Mouse (Mus musculus) intestine, embryonic 16.5 days (tissue): ENCODE data around the gene Zcrb1. TPM values are rescaled to one million over a fixed set of nuclear protein-coding genes. Genes with fewer than 3 reads are reported as not detected.

ENCODE experiments used
- ATAC-seq: fragments of 200-750 bp; cut with Nextera tagmentation; 2 replicates; pipeline ENCODE4 v1.8.0; 2017; ENCODE audit warnings: moderate TSS enrichment, moderate library complexity
- H3K27ac ChIP-seq: fragments of 300-500 bp; sonication (generic); 2 replicates; pipeline ENCODE4 v1.5.1; 2014; ENCODE audit warnings: mild to moderate bottlenecking, low read length
- H3K27me3 ChIP-seq: fragments of 300-500 bp; sonication (generic); replicated peaks from 2 replicates; pipeline ENCODE4 v1.6.1; 2014; ENCODE audit warnings: low read length, control low read depth, mixed read lengths; ENCODE audit not compliant: control insufficient read depth, insufficient read depth
- H3K36me3 ChIP-seq: fragments of 300-500 bp; sonication (generic); 2 replicates; pipeline ENCODE4 v1.6.1; 2014; ENCODE audit warnings: low read length, control low read depth; ENCODE audit not compliant: control insufficient read depth, insufficient read depth
- H3K4me1 ChIP-seq: fragments of 300-500 bp; sonication (generic); 2 replicates; pipeline ENCODE4 v1.6.1; 2014; ENCODE audit warnings: low read length, control low read depth, mixed read lengths; ENCODE audit not compliant: control insufficient read depth, insufficient read depth
- H3K4me2 ChIP-seq: fragments of 300-500 bp; sonication (generic); 2 replicates; pipeline ENCODE4 v1.6.1; 2014; ENCODE audit warnings: low read depth, low read length, control low read depth
- H3K4me3 ChIP-seq: fragments of 300-500 bp; sonication (generic); 2 replicates; pipeline ENCODE4 v1.5.1; 2014; ENCODE audit warnings: mild to moderate bottlenecking, low read length
- H3K9ac ChIP-seq: fragments of 300-500 bp; sonication (generic); 2 replicates; pipeline ENCODE4 v1.6.1; 2014; ENCODE audit warnings: low read depth, low read length
- H3K9me3 ChIP-seq: fragments of 300-500 bp; sonication (generic); 2 replicates; pipeline ENCODE4 v1.6.1; 2016; ENCODE audit warnings: low read length, control low read depth; ENCODE audit not compliant: control insufficient read depth
- WGBS: fragments of 180-500 bp; shearing (Covaris S2); extraction: QIAGEN DNeasy Blood & Tissue Kit; methylation state at CpG from one replicate; pipeline ENCODE4 v1.1.7; 2014; 5-methylcytosine and 5-hydroxymethylcytosine counted together
- polyA plus RNA-seq: library from polyadenylated mRNA; unstranded; fragments of >200 nt; fragmentation: Nextera tagmentation; extraction: Ambion mirVana; gene quantifications from 2 replicates; pipeline ENCODE4 v1.2.1, GENCODE M21; 2015

Zcrb1 gene
- 95.2 and 101 TPM in 2 replicates for polyA plus RNA-seq

GRCm38 (mm10) chr15:93397826-93398698, at the start of gene Zcrb1, which contains the start of gene Pphln1:
Gene Zcrb1, minus strand, starts transcription at chr15:93398334.
Gene Pphln1, plus strand, starts transcription at chr15:93398350.
- peak within 1 kb of the TSS; percentile 80 for H3K4me2 ChIP-seq
- peak within 1 kb of the TSS; percentile 99 for H3K4me3 ChIP-seq
- H3K4me1 ChIP-seq, result peaks cover 12% of the 10 kb centered on the region
- H3K27me3 ChIP-seq, result no peaks in the 10 kb centered on the region
- peak within 1 kb of the TSS; percentile 87 for H3K27ac ChIP-seq
- H3K36me3 ChIP-seq, result 0 out of 2 replicates have a peak, but pooled peaks cover under 1% of the 10 kb centered on the region
- H3K9me3 ChIP-seq, result no peaks in the 10 kb centered on the region
- under 1% methylated on average over 96 of the region's 100 CpGs for WGBS
- peak; percentile 95 for ATAC-seq
- H3K9ac ChIP-seq, result peak within 1 kb of the TSS; percentile 98

GRCm38 (mm10) chr15:93443676-93444075, 45.5 kb upstream of the Zcrb1 start:
- Histone ChIP-seq H3K4me1 (no peaks in the 10 kb centered on the region), H3K27me3 (no peaks in the 10 kb centered on the region), H3K9ac (no peak overlapping the region), H3K27ac (no peak overlapping the region), H3K36me3 (peaks cover 8% of the 10 kb centered on the region; the same call in 1 of the 2 replicates), H3K4me3 (no peak overlapping the region), H3K4me2 (no peak overlapping the region), H3K9me3 (no peaks in the 10 kb centered on the region)
- WGBS, result 72% methylated on average over 6 of the region's 6 CpGs
- ATAC-seq, result peak; percentile 48; the same call in 1 of the 2 replicates

GRCm38 (mm10) chr15:93442271-93442670, 44.1 kb upstream of the Zcrb1 start:
- H3K36me3 ChIP-seq, result peaks cover 8% of the 10 kb centered on the region; the same call in 1 of the 2 replicates
- H3K4me2 ChIP-seq, result no peak overlapping the region
- no peak overlapping the region for H3K9ac ChIP-seq
- no peaks in the 10 kb centered on the region for H3K4me1 ChIP-seq
- H3K9me3 ChIP-seq, result no peaks in the 10 kb centered on the region
- H3K4me3 ChIP-seq, result no peak overlapping the region
- no peak for ATAC-seq
- H3K27ac ChIP-seq, result no peak overlapping the region
- WGBS, result 95% methylated on average over 4 of the region's 4 CpGs
- H3K27me3 ChIP-seq, result no peaks in the 10 kb centered on the region

- WGBS, result 43% methylated on average over 5 of the region's 5 CpGs
- no peak for ATAC-seq
- H3K36me3 ChIP-seq, result peaks cover 8% of the 10 kb centered on the region; the same call in 1 of the 2 replicates
- no peaks in the 10 kb centered on the region for H3K27me3 ChIP-seq
- H3K4me1 ChIP-seq, result no peaks in the 10 kb centered on the region
- no peak overlapping the region for H3K4me3 ChIP-seq
- no peak overlapping the region for H3K4me2 ChIP-seq
- no peaks in the 10 kb centered on the region for H3K9me3 ChIP-seq
- no peak overlapping the region for H3K27ac ChIP-seq
- H3K9ac ChIP-seq, result no peak overlapping the region
Observed at GRCm38 (mm10) chr15:93438663-93439062, 40.5 kb upstream of the Zcrb1 start.

GRCm38 (mm10) chr15:93435998-93436397, 37.9 kb upstream of the Zcrb1 start:
- Histone ChIP-seq H3K4me1 (no peaks in the 10 kb centered on the region), H3K9ac (no peak overlapping the region), H3K36me3 (no peaks in the 10 kb centered on the region), H3K27ac (no peak overlapping the region), H3K4me2 (no peak overlapping the region), H3K27me3 (no peaks in the 10 kb centered on the region), H3K9me3 (no peaks in the 10 kb centered on the region), H3K4me3 (no peak overlapping the region)
- WGBS, result 74% methylated on average over 12 of the region's 12 CpGs
- ATAC-seq, result no peak

GRCm38 (mm10) chr15:93433811-93434210, 35.7 kb upstream of the Zcrb1 start:
- Histone ChIP-seq H3K9me3 (no peaks in the 10 kb centered on the region), H3K36me3 (no peaks in the 10 kb centered on the region), H3K27me3 (no peaks in the 10 kb centered on the region), H3K9ac (no peak overlapping the region), H3K4me3 (no peak overlapping the region), H3K4me1 (no peaks in the 10 kb centered on the region), H3K27ac (no peak overlapping the region), H3K4me2 (no peak overlapping the region)
- no peak for ATAC-seq
- WGBS, result 41% methylated on average over 11 of the region's 11 CpGs

GRCm38 (mm10) chr15:93422537-93422936, 24.4 kb upstream of the Zcrb1 start:
- H3K36me3 ChIP-seq, result peaks cover 9% of the 10 kb centered on the region; the same call in 1 of the 2 replicates
- no peak overlapping the region for H3K27ac ChIP-seq
- no peak overlapping the region for H3K4me2 ChIP-seq
- no peak overlapping the region for H3K4me3 ChIP-seq
- ATAC-seq, result no peak
- H3K27me3 ChIP-seq, result no peaks in the 10 kb centered on the region
- H3K9ac ChIP-seq, result no peak overlapping the region
- H3K4me1 ChIP-seq, result no peaks in the 10 kb centered on the region
- 97% methylated on average over 1 of the region's 1 CpGs for WGBS
- H3K9me3 ChIP-seq, result no peaks in the 10 kb centered on the region

- H3K4me2 ChIP-seq, result no peak overlapping the region
- no peaks in the 10 kb centered on the region for H3K9me3 ChIP-seq
- no peaks in the 10 kb centered on the region for H3K4me1 ChIP-seq
- H3K27me3 ChIP-seq, result no peaks in the 10 kb centered on the region
- no peak overlapping the region for H3K4me3 ChIP-seq
- no peak for ATAC-seq
- H3K36me3 ChIP-seq, result peaks cover 9% of the 10 kb centered on the region; the same call in 1 of the 2 replicates
- WGBS, result 83% methylated on average over 7 of the region's 7 CpGs
- H3K27ac ChIP-seq, result no peak overlapping the region
- no peak overlapping the region for H3K9ac ChIP-seq
Observed at GRCm38 (mm10) chr15:93420596-93420995, 22.5 kb upstream of the Zcrb1 start.

GRCm38 (mm10) chr15:93416300-93416699, 18.2 kb upstream of the Zcrb1 start:
- H3K36me3 ChIP-seq, result peaks cover 3% of the 10 kb centered on the region; the same call in 1 of the 2 replicates
- ATAC-seq, result no peak
- 64% methylated on average over 6 of the region's 6 CpGs for WGBS
- H3K27me3 ChIP-seq, result no peaks in the 10 kb centered on the region
- H3K4me2 ChIP-seq, result no peak overlapping the region
- no peak overlapping the region for H3K4me3 ChIP-seq
- H3K27ac ChIP-seq, result no peak overlapping the region
- no peaks in the 10 kb centered on the region for H3K4me1 ChIP-seq
- no peak overlapping the region for H3K9ac ChIP-seq
- H3K9me3 ChIP-seq, result no peaks in the 10 kb centered on the region
